Mouse (Mus musculus): Measurements from ENCODE around the gene Tagln.

Gene Tagln

GRCm38 (mm10) chr9:45946182-45946871 lies 10.5 kb upstream of the Tagln start:
- ATAC-seq (ENCODE audit: low TSS enrichment) = no peak

- no peak for ATAC-seq (ENCODE audit: low TSS enrichment)
Measured at GRCm38 (mm10) chr9:45945721-45946120, 9.9 kb upstream of the Tagln start.

- ATAC-seq (ENCODE audit: low TSS enrichment) = no peak
Measured at GRCm38 (mm10) chr9:45944506-45945400, 8.9 kb upstream of the Tagln start.

- ATAC-seq (ENCODE audit: low TSS enrichment) = no peak
Measured at GRCm38 (mm10) chr9:45943628-45944505, 8.0 kb upstream of the Tagln start.

GRCm38 (mm10) chr9:45942916-45943315 lies 7.1 kb upstream of the Tagln start:
- ATAC-seq (ENCODE audit: low TSS enrichment) = no peak

GRCm38 (mm10) chr9:45942464-45942863 lies 6.6 kb upstream of the Tagln start:
- ATAC-seq (ENCODE audit: low TSS enrichment) = no peak

- no peak for ATAC-seq (ENCODE audit: low TSS enrichment)
Measured at GRCm38 (mm10) chr9:45941329-45941888, 5.6 kb upstream of the Tagln start.

GRCm38 (mm10) chr9:45939794-45940193 lies 3.9 kb upstream of the Tagln start:
- ATAC-seq (ENCODE audit: low TSS enrichment) = no peak

- no peak for ATAC-seq (ENCODE audit: low TSS enrichment)
Measured at GRCm38 (mm10) chr9:45938952-45939637, 3.2 kb upstream of the Tagln start.

- no peak for ATAC-seq (ENCODE audit: low TSS enrichment)
Measured at GRCm38 (mm10) chr9:45938088-45938487, 2.2 kb upstream of the Tagln start.

- peak; percentile 69 for ATAC-seq (ENCODE audit: low TSS enrichment)
Measured at GRCm38 (mm10) chr9:45936883-45937282, 1.0 kb upstream of the Tagln start.

GRCm38 (mm10) chr9:45932571-45933415 lies 3.1 kb downstream of the Tagln start:
- ATAC-seq (ENCODE audit: low TSS enrichment) = peak; percentile 64

GRCm38 (mm10) chr9:45931958-45932357 lies 3.9 kb downstream of the Tagln start:
- no peak for ATAC-seq (ENCODE audit: low TSS enrichment)

- no peak for ATAC-seq (ENCODE audit: low TSS enrichment)
Measured at GRCm38 (mm10) chr9:45929285-45929684, 6.6 kb downstream of the Tagln start.

- no peak for ATAC-seq (ENCODE audit: low TSS enrichment)
Measured at GRCm38 (mm10) chr9:45919895-45920294, 16.0 kb downstream of the Tagln start.

GRCm38 (mm10) chr9:45917041-45917934 lies 18.6 kb downstream of the Tagln start:
- ATAC-seq (ENCODE audit: low TSS enrichment) = peak; percentile 69

GRCm38 (mm10) chr9:45915659-45916058 lies 20.2 kb downstream of the Tagln start:
- ATAC-seq (ENCODE audit: low TSS enrichment) = peak; percentile 70

- ATAC-seq (ENCODE audit: low TSS enrichment) = no peak
Measured at GRCm38 (mm10) chr9:45911673-45912072, 24.2 kb downstream of the Tagln start.

- ATAC-seq (ENCODE audit: low TSS enrichment) = no peak
Measured at GRCm38 (mm10) chr9:45910995-45911394, 24.9 kb downstream of the Tagln start.

Measured in frontal cortex, adult (tissue).